Mouse (Mus musculus) small intestine, adult 2 months (tissue): ENCODE data around the gene Fyttd1. TPM values are rescaled to one million over a fixed set of nuclear protein-coding genes. Genes with fewer than 3 reads are reported as not detected.
"Not testable (repeated sequence)": the region's sequence is repeated elsewhere in the genome, so short reads cannot be mapped to it uniquely, and the experiment has no call there.

Source experiments
- H3K27ac ChIP-seq: fragments of 200-500 bp; 2 replicates; pipeline ENCODE4 v1.5.1; 2012; ENCODE audit warnings: low read depth, low read length, control low read depth, inconsistent platforms; ENCODE audit not compliant: insufficient read depth
- H3K27me3 ChIP-seq: fragments of 200-500 bp; 2 replicates; pipeline ENCODE4 v1.6.1; 2012; ENCODE audit warnings: mild to moderate bottlenecking, moderate library complexity, low read length, inconsistent platforms; ENCODE audit not compliant: control insufficient read depth, insufficient read depth
- H3K36me3 ChIP-seq: fragments of 200-500 bp; 2 replicates; pipeline ENCODE4 v1.6.1; 2012; ENCODE audit warnings: mild to moderate bottlenecking, low read length, control low read depth, inconsistent platforms; ENCODE audit not compliant: control insufficient read depth, insufficient read depth
- H3K4me1 ChIP-seq: fragments of 200-500 bp; 2 replicates; pipeline ENCODE4 v1.6.1; 2012; ENCODE audit warnings: low read length, inconsistent platforms, mixed read lengths; ENCODE audit not compliant: control insufficient read depth, insufficient read depth, insufficient read length
- H3K4me3 ChIP-seq: fragments of 200-500 bp; 2 replicates; pipeline ENCODE4 v1.5.1; 2012; ENCODE audit warnings: low read depth, mild to moderate bottlenecking, control low read depth, inconsistent platforms, low read length, moderate library complexity
- CTCF ChIP-seq: fragments of 200-500 bp; IDR thresholded peaks from 2 replicates; pipeline ENCODE4 v1.5.1; 2012; ENCODE audit warnings: low read depth, mild to moderate bottlenecking, control low read depth, inconsistent platforms, low read length, moderate library complexity, mixed read lengths; ENCODE audit not compliant: insufficient replicate concordance, insufficient read length; ENCODE audit errors: extremely low read depth
- POLR2A ChIP-seq: fragments of 200-500 bp; IDR thresholded peaks from 2 replicates; pipeline ENCODE4 v1.6.1; 2012; ENCODE audit warnings: low read depth, mild to moderate bottlenecking, control low read depth, inconsistent platforms, low read length, moderate library complexity
- WGBS: fragments of 180-500 bp; shearing (Covaris S2); methylation state at CpG from one replicate; pipeline ENCODE4 v1.1.7; 2018; 5-methylcytosine and 5-hydroxymethylcytosine counted together
- polyA plus RNA-seq: library from polyadenylated mRNA; depleted of rRNA; stranded (reverse); fragments of >200 nt; gene quantifications from 2 replicates; pipeline ENCODE4 v1.2.3, GENCODE M21; 2012

Fyttd1 gene
- polyA plus RNA-seq, 1 experiment, result 0.93 TPM

- TF ChIP-seq POLR2A (peak; percentile 55; the same call in 1 of the 2 replicates), CTCF (no peak)
- peaks cover 2% of the 10 kb centered on the region; the same call in 1 of the 2 replicates for H3K4me1 ChIP-seq
- H3K27ac ChIP-seq, result peak overlapping the region; percentile 86
- no peaks in the 10 kb centered on the region for H3K27me3 ChIP-seq
- under 1% methylated on average over 35 of the region's 35 CpGs for WGBS
- H3K4me3 ChIP-seq, result peak overlapping the region; percentile 92
- peaks cover 4% of the 10 kb centered on the region; the same call in 1 of the 2 replicates for H3K36me3 ChIP-seq
Observed at GRCm38 (mm10) chr16:32867919-32868552, 9.3 kb upstream of the Fyttd1 start.

GRCm38 (mm10) chr16:32870231-32870630 lies 7.1 kb upstream of the Fyttd1 start:
- H3K27me3 ChIP-seq, result no peaks in the 10 kb centered on the region
- H3K27ac ChIP-seq, result no peak overlapping the region

GRCm38 (mm10) chr16:32873366-32873765 lies 3.9 kb upstream of the Fyttd1 start:
- Histone ChIP-seq H3K36me3 (no peaks in the 10 kb centered on the region), H3K4me1 (peaks cover 3% of the 10 kb centered on the region; the same call in 1 of the 2 replicates), H3K4me3 (no peak overlapping the region), H3K27me3 (no peaks in the 10 kb centered on the region), H3K27ac (peak overlapping the region; percentile 31; the same call in 1 of the 2 replicates)
- WGBS, result 46% methylated on average over 3 of the region's 3 CpGs
- no peak for TF ChIP-seq CTCF

More at GRCm38 (mm10) chr16:32870231-32870630, 7.1 kb upstream of the Fyttd1 start:
- H3K36me3 ChIP-seq, result no peaks in the 10 kb centered on the region
- TF ChIP-seq CTCF (no peak), POLR2A (no peak)
- WGBS, result 75% methylated on average over 5 of the region's 5 CpGs
- peaks cover 5% of the 10 kb centered on the region; the same call in 1 of the 2 replicates for H3K4me1 ChIP-seq
- no peak overlapping the region for H3K4me3 ChIP-seq

GRCm38 (mm10) chr16:32875281-32875680 lies 2.0 kb upstream of the Fyttd1 start:
- not testable (repeated sequence) for H3K4me3 ChIP-seq, H3K4me1 ChIP-seq, H3K36me3 ChIP-seq, H3K27me3 ChIP-seq
- 66% methylated on average over 1 of the region's 1 CpGs for WGBS
- H3K27ac ChIP-seq, result peak overlapping the region; percentile 64

- Histone ChIP-seq H3K36me3 (no peaks in the 10 kb centered on the region), H3K27me3 (no peaks in the 10 kb centered on the region), H3K4me1 (peaks cover 5% of the 10 kb centered on the region; the same call in 1 of the 2 replicates), H3K4me3 (no peak overlapping the region), H3K27ac (peak overlapping the region; percentile 64)
- WGBS, result 58% methylated on average over 3 of the region's 3 CpGs
- TF ChIP-seq CTCF (no peak), POLR2A (no peak)
Observed at GRCm38 (mm10) chr16:32875847-32876246, 1.5 kb upstream of the Fyttd1 start.

- no peak overlapping the region for H3K27ac ChIP-seq
- H3K27me3 ChIP-seq, result no peaks in the 10 kb centered on the region
- 17% methylated on average over 9 of the region's 9 CpGs for WGBS
- H3K4me1 ChIP-seq, result peaks cover 7% of the 10 kb centered on the region; the same call in 1 of the 2 replicates
- no peak for TF ChIP-seq POLR2A
- TF ChIP-seq CTCF, result no peak
- H3K36me3 ChIP-seq, result no peaks in the 10 kb centered on the region
- no peak overlapping the region for H3K4me3 ChIP-seq
Observed at GRCm38 (mm10) chr16:32876831-32877230, 469 bp upstream of the Fyttd1 start.

- TF ChIP-seq POLR2A (no peak), CTCF (no peak)
- H3K36me3 ChIP-seq, result no peaks in the 10 kb centered on the region
- H3K27ac ChIP-seq, result no peak overlapping the region
- H3K27me3 ChIP-seq, result no peaks in the 10 kb centered on the region
- peaks cover 7% of the 10 kb centered on the region; the same call in 1 of the 2 replicates for H3K4me1 ChIP-seq
- under 1% methylated on average over 34 of the region's 34 CpGs for WGBS
- peak overlapping the region; percentile 71 for H3K4me3 ChIP-seq
Observed at GRCm38 (mm10) chr16:32878157-32878598, 878 bp downstream of the Fyttd1 start.
